Mouse (Mus musculus): ENCODE measurements around the gene Bend6. TPM values are rescaled to one million over a fixed set of nuclear protein-coding genes. Genes with fewer than 3 reads are reported as not detected.
"Not testable (repeated sequence)": the region's sequence is repeated elsewhere in the genome, so short reads cannot be mapped to it uniquely, and the experiment has no call there.

The Bend6 gene
- total RNA-seq, 2 experiments from 2014 or later, result 142 to 143 TPM

DNA sequence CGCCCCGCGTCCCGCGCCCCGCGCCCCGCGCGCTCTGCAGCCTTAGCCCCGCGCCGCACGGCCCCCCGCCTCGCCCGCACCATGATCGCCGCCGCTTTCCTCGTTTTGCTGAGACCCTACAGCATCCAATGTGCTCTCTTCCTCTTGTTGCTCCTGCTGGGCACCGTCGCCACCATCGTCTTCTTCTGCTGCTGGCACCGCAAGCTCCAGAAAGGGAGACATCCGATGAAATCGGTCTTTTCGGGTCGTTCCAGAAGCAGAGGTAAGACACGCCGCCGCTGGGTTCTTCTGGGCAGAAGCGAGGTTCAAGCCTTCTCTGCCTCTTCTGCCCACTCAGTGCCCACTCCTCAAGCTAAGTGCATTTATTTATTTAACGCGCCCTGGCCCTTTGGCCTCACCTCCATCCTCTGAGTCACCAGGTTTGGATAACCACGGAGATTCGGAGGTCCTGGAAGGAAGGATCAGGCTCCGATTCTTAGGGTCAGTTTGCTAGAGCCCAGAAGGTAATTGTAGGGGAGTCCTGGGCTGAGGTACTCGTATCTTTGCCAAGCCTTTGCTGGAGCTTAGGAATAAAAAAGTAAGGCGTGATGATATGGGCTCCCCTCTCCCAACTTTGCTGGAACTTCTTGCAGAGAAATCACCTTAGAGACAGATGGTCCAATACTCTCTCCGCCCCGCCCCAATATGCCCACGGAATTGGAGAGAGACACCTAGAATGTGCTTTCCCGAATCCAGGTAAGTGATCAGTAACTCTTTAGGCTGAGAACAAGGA is 761 bp upstream of the Bend6 start, which contains the start of gene Dst:
TSS of gene Dst (plus strand) at position 35 of the 772 bp plus-strand sequence.
- DNase-seq (ENCODE audit: low spot score in 2 of 2), result no peak

DNA sequence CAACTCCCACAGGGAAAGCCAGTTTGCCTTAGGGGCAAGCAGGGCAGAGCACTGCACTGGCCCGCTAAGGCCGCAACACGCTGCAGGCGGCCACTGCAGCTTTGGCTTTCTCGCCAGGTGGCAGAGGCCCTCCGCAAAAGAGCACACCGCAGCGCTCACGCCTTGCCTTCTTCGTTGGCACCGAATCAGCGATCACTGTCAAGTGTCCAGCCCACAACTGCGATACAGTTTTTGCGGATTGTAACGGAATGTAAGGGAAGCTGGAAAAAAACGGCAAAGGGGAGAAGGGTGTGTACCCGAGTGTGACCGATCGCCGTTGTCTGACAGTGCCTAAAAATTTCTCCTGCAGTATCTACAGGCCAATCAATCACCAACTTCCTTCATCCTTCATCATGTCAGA is 689 bp downstream of the Bend6 start:
- DNase-seq (ENCODE audit: low spot score in 2 of 2), result peak; percentile 33 to 34

DNA sequence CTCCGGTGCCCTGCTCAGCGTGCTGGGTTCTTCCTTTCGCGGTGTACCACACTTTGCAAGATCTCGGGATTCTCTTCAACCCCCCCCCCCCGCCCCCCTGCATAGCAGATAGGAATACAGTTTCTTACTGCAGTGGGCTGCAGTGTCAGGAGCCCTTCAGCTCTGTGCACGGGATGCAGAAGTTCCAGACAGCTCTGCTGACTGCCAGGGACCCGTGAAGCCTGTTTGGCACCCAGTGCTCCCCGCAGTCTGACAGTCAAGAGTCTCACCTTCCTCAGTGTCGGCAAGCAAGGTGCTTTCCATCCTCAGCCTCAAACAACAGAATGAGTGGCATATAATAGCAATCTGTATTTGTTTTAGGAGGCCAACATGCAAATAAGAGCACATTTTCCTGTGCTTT is 1.4 kb downstream of the Bend6 start:
- no peak for DNase-seq (ENCODE audit: low spot score in 2 of 2)

DNA sequence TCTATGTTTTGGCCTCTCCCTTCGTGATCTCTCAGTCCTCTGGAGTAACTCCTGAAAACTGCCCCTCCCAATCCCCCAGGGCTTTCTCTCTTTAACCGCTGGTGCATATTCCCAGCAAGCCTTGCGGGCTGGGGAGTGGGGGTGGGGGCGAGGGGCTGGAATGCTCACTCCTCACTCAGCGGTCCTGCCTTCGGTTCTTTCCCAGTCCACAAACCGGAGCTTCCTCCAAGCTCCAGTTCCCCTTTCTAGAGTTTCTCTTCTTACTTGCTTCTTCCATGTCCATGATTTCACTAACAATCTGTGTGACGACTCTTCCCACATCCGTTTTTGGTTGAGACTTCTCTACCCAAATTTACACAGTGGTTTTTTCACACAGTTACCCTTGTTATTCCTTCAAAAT is 4.0 kb downstream of the Bend6 start:
- no peak for DNase-seq (ENCODE audit: low spot score in 2 of 2)

DNA sequence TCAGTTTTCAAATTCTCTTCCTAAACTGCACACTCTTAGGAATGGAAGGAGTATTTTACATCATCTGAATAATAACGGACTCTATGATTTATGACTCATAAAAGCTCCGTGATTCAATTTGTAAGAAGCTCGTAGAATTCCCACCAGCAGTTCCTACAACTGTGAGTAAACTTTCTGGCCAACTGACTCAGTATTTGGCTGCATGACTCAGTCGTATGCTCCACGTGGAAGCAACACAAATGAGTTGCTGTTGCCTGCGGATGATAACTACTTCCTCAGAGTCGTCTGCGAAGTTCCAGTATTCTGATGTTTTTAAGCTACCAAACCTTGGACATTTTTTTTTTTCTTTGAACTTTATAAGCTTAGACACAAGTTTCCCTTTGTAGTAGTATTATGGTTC is 7.4 kb downstream of the Bend6 start:
- peak in 1 of 2 experiments; percentile 13 for DNase-seq (ENCODE audit: low spot score in 2 of 2)

DNA sequence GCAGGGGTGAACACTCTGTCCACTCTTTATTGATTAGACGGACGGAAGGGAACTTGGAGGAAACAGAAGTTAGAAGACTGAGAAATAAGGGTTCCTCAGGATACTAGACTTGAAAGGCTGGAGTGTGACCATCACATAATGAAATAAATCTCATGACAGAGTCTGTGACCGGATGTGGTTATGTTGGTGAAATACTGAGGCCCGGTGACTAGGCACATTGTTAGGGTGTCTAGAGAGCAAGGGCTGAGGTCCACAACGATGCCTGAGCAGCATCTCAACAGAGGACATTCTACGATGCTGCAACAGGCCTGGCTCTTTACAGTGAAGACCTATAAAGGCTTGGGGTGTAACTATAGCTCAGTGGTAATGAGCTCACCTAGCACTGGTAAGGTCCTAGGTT is 9.2 kb downstream of the Bend6 start:
- DNase-seq (ENCODE audit: low spot score in 2 of 2), result no peak

DNA sequence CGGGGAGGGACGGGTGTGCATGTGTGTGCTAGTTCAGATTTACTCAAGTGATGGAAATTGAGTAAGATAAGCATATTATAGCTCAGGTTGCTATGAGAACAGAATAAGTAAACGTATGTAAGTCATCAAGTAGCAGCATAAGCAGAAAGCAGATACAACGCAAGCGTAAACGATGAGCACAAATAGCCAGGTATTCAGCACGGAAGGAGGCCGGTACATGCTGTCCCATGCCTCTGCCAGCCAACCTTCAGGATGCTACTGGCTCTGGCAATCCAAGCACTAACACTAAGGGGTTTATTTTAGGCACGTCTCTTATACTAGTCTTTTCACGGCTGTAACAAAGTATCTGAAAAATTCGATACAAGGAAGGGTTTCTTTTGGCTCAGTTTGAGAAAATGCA is 10.2 kb downstream of the Bend6 start:
- DNase-seq (ENCODE audit: low spot score in 2 of 2), result no peak

DNA sequence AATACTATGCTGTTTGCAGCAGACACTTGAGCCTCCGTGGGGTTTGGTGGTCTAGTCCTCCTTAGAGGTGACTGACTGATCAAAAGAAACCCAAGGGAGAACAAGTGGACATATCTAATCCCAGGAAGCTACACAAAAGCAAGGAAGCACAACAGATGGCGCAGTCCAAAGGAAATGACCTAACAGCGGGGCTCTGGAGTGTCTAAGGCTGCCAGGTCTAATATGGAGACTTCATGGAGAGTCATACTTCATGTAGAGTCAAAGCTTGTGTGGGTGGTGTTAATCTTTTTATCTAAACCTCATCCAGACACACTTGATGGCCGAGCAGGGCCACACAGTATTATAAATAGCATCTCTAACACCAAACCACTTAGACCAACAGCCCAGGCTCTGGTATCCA is 10.9 kb downstream of the Bend6 start:
- DNase-seq (ENCODE audit: low spot score in 2 of 2), result no peak

DNA sequence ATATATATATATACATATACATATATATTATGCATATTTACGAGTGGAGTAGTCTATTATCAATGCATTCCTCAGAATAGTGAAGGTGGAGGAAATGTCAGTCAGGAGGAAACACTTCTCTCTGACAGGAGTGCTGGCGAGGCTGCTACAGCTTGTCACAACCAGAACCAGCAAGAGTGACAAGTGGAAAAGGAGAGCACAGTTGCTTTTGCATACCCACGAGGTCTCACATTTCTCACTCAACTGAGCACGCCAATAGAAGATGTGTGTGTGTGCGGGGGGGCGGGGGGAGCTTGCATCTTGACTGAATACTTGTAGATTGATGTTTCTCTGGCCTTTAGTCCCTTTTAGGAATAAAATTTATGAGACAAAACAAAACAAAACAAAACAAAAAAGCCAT is 11.5 kb downstream of the Bend6 start:
- no peak for DNase-seq (ENCODE audit: low spot score in 2 of 2)

DNA sequence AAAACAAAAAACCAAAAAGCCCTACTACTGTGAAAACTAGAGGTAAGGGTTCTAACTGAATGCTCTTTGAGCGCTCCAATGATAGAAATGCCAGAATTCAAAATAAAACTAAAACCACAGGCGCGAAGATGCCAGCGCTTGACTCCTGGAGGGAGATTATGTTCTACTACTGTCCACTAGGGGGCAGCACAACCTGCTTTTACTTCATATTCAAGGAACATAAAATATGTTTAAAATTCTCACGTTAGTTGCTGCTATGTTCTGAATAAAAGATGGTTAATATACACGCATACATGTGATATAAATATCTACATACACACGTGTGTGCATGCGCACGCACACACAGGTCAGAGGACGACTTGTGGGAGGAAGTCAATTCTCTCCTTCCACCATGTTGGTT is 14.8 kb downstream of the Bend6 start:
- peak; percentile 49 to 75 for DNase-seq (ENCODE audit: low spot score in 2 of 2)

DNA sequence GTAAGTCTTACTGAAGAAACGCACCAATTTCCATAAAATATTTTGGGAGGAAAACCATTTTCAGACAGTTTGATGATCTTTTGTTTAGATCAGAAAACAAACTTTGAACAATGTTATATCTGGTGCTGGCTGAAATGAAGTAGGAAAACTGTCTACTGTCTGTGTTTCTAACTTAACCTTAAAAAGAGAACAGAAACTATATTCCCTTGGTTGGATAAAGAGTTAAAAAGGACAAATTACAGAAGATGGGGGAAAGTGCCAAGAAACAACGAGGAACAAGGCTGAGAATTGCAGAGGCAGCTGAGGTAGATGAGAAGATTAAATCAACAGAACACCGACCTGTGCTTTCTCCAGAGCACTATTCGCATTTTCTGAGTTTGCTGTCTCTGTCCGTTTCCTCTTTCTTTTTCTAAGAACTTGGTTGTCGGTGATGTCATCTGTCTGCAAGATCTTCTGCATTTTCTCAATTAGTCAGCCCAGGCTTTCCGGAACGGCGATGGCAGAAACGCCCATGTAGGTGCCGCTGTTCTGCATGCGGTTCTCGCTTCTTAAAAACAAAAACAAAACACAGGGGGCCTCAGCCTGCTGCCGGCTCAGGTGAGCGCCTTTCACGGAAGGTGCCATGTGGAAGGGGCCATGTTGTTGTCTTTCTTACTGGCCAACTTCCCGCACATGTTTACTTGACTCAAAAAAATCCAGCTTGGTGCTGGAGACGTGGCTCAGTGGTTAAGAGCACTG is 24.3 kb downstream of the Bend6 start:
- peak; percentile 24 to 43 for DNase-seq (ENCODE audit: low spot score in 2 of 2)

DNA sequence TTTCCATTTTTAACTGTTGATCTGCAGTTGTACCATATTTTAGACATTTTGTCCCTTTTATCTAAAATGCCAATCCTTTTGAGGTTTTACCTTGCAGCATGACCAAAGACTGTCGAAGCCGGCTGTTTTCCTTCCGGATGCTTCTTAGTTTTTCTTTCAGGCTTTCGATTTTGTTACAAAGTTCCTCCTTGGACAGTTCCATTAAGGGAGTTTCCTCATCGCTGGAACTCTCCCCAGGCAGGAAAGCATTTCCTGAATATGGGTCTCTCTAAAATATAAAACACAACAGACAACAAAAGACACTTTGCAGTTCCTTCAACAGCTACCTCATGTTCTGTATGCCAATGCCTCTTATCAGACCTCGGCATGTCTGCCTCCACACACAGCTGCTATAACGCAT is 29.4 kb downstream of the Bend6 start:
- no peak for DNase-seq (ENCODE audit: low spot score in 2 of 2)

DNA sequence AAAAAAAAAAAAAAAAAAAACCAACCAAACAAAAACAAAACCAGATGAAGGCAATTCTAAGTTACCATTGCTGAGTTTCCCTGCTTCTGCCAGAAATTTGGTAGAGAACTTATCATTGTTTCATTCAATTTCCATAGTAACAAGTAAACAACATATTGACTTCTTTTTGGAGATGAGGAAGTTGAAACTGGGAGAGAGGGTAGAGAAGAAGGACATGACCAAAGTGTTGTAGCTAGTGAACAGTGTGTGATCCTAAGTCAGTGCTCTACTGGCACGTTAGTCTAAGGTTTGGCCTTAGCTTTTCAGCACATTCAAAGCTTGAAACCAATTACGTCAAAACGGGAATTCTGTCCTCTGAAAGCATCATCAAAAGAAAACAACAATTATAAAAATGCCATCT is 31.2 kb downstream of the Bend6 start:
- DNase-seq (ENCODE audit: low spot score in 2 of 2), result no peak

DNA sequence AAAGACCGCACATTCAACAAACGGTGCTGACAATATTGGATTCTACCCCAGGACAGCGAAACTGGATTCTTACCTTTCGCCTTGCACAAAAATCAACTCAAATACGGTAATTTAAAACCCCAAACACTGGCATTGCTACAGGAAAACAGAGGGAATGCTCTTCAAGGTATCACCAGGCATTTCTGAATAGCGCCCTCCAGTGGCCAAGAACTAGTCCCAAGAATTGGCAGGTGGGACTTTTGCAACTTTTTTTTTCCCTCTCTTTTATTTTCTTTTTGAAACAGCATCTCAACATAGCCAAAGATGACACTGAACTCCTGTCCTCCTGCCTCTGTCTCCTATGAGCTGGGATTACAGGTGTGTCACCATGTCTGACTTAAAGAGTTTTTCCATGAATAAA is 31.9 kb downstream of the Bend6 start:
- DNase-seq (ENCODE audit: low spot score in 2 of 2), result peak in 1 of 2 experiments; percentile 16

DNA sequence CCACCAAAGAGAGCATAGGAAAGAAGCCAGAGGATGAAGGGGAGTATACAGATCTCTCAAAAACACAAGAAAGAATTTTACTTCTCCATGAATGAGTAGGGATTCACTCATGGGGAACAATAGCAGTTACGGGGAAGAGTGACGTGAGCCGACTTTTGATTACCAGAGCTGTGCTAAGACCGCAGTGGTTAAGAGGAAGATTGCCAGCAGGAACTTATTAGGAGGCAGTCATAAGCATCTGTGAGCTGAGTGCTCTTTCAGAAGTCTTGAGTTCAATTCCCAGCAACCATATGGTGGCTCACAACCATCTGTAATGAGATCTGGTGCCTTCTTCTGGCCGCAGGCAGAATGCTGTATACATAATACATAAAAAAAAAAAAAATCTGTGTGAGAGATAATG is 34.1 kb downstream of the Bend6 start:
- no peak for DNase-seq (ENCODE audit: low spot score in 2 of 2)

DNA sequence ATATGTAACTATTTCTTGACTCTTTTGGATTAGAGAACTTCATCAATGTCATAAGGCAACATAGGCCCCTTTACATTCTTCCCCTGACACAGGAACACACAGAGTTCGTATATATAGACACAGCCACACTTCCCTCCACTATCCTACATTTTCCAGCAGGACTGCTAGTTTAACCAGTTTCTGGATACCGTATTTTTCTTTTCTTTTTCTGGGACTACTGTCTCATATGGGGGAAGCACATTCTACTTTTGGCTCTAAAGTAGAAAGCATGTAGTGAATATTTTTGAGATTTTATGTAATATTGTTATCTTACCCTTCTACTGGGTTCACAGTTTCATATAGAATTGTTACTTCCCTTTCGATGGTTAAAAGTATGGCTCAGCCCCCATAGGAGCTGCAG is 38.2 kb downstream of the Bend6 start:
- DNase-seq (ENCODE audit: low spot score in 2 of 2), result no peak

DNA sequence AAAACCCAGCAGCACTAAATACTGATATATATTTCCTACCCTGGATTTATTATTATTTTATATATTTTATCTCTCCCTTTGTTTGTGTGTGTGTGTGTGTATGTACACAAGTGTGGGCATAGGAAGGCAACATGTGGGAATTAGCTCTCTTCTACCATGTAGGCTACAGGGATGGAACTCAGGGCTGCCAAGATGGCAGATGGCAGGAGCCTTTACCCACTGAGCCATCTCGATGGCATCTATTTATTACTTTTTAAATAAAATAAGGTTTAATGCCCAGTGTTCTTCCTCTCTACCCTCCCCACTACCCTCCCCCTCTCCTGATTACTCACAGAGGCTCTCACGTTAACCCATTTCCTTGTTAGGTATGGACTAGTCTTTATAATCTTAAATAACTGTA is 38.6 kb downstream of the Bend6 start:
- no peak for DNase-seq (ENCODE audit: low spot score in 2 of 2)

DNA sequence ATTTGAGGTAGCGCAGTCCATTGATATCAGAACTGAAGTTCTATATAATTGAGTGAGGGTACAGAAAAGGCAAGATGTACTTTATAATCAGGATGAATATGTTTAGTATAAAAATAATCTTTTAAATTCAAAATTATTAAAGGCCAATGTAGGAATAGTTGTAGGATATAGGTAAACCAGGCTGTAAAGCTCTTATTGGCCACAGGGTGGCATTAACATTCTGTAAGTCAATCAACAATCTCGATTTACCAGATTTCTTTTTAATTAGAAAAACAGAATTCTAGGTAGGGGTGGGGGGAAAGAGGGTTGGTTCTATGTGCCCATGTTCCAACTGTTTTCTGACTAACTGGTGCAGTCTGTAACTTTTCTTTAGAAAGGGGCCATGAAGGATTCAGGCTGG is 60.8 kb downstream of the Bend6 start:
- DNase-seq (ENCODE audit: low spot score in 2 of 2), result no peak

DNA sequence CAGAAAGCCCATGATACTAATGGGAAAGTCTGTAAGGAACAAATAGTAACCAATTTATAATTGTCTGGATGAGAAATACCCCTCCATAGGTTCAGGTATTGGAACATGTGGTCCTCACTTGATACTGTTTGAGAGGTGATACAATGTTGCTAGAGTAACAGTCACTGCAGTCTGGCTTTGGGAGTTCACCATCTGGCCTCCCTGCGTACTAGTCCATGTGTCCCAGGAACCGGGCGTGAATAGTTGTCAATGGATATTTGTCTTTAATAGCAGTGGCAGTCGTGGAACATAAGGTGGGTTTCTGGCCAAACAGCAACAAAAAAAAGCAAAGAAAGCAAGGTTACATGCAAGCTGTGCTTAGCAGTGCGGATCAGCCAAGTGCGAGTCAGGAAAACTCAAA is 63.8 kb downstream of the Bend6 start:
- no peak for DNase-seq (ENCODE audit: low spot score in 2 of 2)

DNA sequence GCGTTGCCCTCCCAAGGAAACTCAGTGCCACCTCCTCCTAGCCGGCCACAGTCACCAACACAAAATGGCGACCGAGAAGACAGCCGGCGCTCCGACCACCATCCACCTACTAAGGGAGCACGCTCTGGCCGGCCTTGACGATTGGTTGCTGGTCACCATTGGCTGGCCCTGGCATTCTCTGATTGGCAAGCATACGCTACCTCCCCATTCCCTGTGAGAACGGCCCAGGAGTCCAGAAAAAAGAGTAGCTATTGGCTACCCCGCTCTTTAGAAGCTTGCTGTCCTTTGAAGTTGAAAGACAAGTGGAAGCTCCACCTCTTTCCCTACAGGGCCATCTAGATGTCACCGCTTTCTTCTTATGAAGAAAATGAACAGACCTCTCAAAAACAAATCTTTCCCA is 68.7 kb downstream of the Bend6 start:
- DNase-seq (ENCODE audit: low spot score in 2 of 2), result not testable (repeated sequence)

DNA sequence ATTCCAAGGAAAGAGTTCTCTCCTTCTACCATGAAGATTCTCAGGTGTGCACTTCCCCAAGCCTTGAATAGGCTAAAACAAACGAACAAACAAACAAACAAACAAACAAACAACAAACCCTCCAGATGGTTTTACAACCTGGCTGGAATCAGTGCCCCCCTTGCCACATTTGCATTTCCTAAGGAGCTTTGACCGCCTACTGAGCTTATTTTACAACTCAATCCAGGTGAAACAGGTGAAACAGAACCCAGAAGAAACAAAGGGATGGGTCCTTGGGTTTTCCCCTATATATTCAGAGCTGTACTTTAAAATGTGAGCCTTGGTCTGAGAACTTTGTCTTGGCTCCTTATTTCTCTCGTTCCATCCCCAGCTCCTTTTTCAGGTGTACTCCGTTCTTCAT is 77.0 kb downstream of the Bend6 start:
- DNase-seq (ENCODE audit: low spot score in 2 of 2), result no peak

DNA sequence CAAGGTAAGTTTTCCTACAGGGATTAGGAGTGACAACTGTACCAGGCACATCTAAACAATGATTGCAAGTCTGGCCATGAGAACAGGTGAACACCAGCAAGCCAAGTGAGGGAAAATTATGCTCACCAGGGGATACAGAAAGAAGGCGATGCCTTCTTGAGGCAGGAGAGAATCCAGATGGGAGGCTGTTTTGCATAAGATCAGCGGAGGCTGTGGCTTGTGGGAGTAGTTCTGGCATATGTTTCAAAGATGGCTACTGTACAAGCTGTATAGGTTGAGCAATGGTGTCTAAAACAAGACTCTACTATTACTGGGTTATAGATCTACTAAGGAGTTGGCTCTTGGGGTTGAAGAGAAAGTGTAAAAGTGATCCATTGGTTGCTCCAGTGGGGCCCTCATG is 89.7 kb downstream of the Bend6 start:
- DNase-seq (ENCODE audit: low spot score in 2 of 2), result peak in 1 of 2 experiments; percentile 32
